Mouse (Mus musculus) common myeloid progenitor, adult 5-6 weeks (primary cell): ENCODE measurements at regions not wholly inside any gene's neighbourhood (a gene's known extent, or its start where the extent isn't known, plus 50 kb on each side); places are given as distances from the start of the nearest gene placed in this dataset.
A peak's percentile ranks its signal among the peaks of the same experiment; 100 is the strongest.

ENCODE experiments used
- ATAC-seq: replicated peaks from 2 replicates; pipeline ENCODE4 v1.8.0; 2016; ENCODE audit warnings: low read depth, mild to moderate bottlenecking, moderate TSS enrichment, inconsistent platforms; ENCODE audit not compliant: poor library complexity, severe bottlenecking

DNA sequence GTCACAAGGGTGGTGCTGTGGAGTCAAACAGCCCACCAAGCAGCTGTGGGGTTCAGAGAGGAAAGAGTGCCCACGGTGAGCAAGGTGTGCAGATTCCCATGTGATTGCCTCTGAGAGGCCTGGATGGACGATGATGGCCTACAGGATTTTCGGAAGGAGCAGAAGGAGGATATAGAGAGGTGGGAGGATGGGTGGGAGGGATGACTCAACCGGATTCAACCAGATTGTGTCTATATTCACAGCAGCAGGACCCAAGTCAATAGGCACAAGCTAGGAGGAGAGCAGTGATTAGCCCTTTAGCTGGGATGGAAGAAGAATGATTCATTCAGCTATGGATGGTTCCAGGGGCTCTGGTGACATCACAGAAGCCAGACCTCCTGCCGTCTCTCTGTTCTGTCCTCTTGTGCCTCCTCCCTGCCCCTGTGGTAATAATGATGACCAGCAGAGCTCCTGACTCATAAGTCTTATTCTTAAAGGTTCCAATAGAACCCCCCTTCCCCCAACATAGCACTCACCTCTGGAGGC lies 82.6 kb upstream of the Stx16 start:
- no peak for ATAC-seq

DNA sequence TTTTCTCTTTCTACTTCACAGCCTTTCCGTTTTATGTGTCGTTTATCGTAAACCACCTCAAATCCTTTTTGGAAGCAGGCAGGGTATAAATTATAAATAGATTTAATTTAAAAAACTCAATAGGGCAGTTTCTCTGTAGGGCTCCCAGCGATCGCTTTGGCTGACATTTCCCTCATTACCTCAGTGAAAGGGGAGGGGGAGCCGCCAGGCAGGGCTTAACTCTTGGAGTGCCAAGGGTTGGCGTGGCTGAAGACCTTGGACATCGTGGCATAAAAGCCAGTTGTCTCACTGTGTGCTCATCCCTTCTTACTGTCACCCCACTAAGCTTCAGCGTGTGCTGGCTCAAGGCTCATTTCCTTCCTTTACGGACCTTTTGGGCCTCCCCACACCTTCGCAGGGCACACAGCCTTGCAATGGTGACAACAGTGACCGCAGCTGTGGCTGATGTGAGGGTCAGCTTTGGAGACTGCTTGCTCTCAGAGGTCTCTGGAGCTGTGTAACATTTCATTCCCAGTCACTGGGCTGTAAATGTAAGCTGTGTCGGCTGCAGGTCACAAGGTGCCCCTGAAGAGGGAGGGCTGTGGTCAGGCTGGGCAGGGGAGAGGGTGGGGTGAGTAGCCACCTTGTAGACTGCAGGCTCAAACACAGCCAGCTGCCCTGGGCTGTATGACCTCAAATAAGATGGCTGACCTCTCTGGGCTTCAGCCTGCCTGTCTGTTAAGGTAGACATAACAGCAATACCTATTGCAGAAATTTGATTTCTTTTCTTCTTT lies 81.6 kb upstream of the Stx16 start:
- no peak for ATAC-seq

- ATAC-seq = no peak
These were observed 71.4 kb upstream of the Stx16 start for GRCm38 (mm10) chr2:174004666-174005065.

DNA sequence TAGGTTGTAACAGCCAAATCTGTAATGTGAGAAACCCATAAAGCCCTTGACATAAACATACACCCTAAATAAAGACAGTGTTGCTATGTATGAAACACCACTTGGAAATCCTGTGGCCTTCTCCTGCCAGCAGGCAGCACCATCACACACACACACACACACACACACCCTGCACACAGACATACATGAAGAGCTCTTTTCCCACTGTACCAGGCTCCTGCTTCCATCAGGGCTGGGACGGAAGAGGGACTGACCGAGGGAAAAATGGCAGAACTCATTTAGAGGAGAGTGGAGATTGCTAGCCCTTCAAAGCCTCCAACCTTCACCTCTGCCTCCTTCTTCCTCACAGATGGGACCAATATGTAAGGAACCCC lies 68.1 kb upstream of the Stx16 start:
- ATAC-seq = no peak

GRCm38 (mm10) chr2:174008350-174009218 lies 67.5 kb upstream of the Stx16 start:
- no peak for ATAC-seq

GRCm38 (mm10) chr2:174010038-174010437 lies 66.1 kb upstream of the Stx16 start:
- ATAC-seq = no peak

- ATAC-seq = no peak
These were observed 64.7 kb upstream of the Stx16 start for GRCm38 (mm10) chr2:174011399-174011798.

- ATAC-seq = no peak
These were observed 61.7 kb upstream of the Stx16 start for GRCm38 (mm10) chr2:174014361-174014760.

DNA sequence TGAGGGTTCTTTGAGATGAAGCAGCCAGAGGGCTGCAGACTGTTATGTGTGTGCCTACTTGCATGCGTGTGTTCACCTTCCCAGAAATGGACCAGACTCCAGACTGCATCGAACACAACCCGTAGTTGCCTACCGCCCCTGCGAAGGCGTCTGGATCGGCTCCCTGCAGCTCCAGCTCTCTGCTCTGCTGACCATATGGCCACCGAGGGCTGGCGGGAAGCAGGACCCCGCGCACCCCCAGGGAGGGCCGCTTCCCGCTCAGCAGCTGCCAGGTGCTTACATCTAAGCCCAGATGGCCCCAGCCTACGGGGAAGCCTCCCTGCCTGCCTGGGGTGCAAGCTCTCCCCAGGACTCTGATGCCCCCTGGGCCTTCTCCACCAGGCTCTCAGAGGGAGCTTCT lies 60.8 kb upstream of the Stx16 start:
- ATAC-seq = no peak

- no peak for ATAC-seq
These were observed 60.0 kb upstream of the Stx16 start for GRCm38 (mm10) chr2:174016068-174016467.

DNA sequence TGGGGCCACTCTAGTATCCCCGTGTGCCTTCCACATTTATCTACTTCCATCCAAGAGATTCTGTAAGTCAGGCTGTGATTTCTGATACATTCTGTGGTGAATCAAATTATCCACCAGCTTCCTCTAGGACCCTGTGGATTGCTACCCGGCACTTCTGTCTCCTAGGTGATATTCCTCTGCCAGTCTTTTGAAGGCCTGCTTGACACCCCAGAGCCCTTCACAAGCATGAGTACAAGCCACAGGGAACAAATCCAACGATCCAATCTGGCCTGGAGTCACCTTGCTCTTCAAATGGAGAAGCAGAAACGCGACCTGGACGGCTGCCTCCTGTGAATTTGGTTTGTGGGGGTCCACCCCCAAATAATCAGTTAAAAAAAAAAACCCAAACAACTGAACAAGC lies 59.1 kb upstream of the Stx16 start:
- ATAC-seq = no peak

DNA sequence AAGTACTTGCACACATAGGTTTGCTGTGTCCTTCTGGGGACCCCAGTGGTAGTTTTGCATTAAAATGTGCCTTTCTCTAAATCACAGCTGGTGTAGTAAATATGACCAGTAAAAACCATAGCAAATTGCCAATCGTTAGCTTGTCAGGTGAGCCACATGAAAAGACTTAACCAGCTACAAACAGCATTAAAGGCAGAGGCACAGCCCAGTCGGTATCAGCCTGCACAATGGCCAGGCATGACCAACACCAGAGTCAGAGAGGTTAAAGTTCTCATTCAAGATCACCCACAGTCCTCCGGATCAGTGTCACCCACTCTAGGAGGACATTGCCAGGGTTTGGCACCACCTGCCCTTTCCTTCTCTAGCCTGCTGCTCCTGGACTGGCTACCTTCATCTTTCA lies 58.5 kb upstream of the Stx16 start:
- ATAC-seq = no peak; the same call in 1 of the 2 replicates

- peak; percentile 95 for ATAC-seq
These were observed 58.1 kb upstream of the Stx16 start for GRCm38 (mm10) chr2:174018002-174018401.

GRCm38 (mm10) chr2:174018986-174019385 lies 57.1 kb upstream of the Stx16 start:
- no peak for ATAC-seq

- ATAC-seq = no peak
These were observed 56.1 kb upstream of the Stx16 start for GRCm38 (mm10) chr2:174019970-174020369.

GRCm38 (mm10) chr2:174020447-174020846 lies 55.7 kb upstream of the Stx16 start:
- no peak for ATAC-seq

DNA sequence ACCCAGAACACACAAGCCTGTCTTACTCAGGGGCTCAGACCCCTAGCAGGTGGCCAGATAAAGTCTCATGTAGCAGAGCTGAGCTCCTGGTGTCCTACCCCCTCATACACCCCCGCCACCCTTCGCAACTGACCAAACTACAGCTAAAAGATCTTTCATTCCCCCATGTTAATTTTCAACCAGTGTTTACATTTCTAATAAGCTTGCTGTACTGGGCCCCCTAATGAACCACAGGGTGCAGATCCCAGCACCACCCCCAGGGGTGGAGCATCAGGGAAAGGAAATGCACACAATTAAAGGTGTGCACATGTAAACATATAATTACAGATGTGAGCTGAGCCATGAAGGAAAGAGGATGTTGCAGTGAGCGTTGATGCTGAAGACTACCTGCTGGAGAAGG lies 54.6 kb upstream of the Stx16 start:
- no peak for ATAC-seq

GRCm38 (mm10) chr2:174022292-174022691 lies 53.8 kb upstream of the Stx16 start:
- no peak for ATAC-seq

DNA sequence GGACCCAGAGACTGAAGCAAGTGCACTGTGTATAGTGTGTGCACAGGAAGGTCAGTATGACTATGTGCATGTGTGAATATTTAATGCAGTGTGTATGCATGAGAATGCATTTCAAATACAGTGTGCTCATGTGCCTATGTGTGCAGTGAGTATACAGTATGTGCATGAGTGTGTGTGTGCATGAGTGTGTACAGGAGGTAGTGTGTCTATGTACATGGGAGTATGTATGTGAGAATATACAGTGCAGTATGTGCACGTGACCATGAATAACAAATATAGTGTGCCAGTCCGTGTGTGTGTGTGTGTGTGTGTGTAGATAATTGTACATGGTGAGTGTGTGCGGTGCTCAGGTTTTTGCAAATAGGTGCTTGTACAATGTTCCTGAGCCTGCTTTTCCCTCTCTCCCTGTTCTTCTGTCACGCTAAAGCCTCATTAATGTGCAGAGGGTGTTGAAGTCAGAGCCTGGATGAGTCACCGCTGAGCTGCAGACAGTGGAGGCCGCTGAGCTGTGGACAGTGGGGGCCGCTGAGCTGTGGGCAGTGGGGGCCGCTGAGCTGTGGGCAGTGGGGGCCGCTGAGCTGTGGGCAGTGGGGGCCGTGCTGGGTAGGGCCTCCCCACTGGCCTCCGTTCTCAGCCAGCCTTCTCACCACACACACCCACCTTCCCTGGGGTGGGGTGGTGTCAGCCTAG lies 50.8 kb upstream of the Stx16 start:
- no peak for ATAC-seq
